Mouse (Mus musculus) CH12.LX (cell line): ENCODE results near the gene She.

ENCODE experiments used
- E2F4 ChIP-seq: IDR thresholded peaks from 2 replicates; pipeline ENCODE4 v1.6.1; 2011; ENCODE audit warnings: low read depth, low read length, improper control_type of control experiment; ENCODE audit not compliant: insufficient replicate concordance
- MAX ChIP-seq: IDR thresholded peaks from 2 replicates; pipeline ENCODE4 v1.6.1; 2011; ENCODE audit warnings: low read length, improper control_type of control experiment
- PAX5 ChIP-seq: IDR thresholded peaks from 2 replicates; pipeline ENCODE4 v1.6.1; 2012; ENCODE audit warnings: low read length, inconsistent platforms, mixed read lengths
- POLR2A ChIP-seq: IDR thresholded peaks from 2 replicates; pipeline ENCODE4 v1.6.1; 2011; ENCODE audit warnings: low read depth, mild to moderate bottlenecking, improper control_type of control experiment, low read length
- RCOR1 ChIP-seq: conservative IDR thresholded peaks from 2 replicates; pipeline ENCODE4 v1.6.1; 2012; ENCODE audit warnings: low read depth, mild to moderate bottlenecking, inconsistent platforms, low read length, improper control_type of control experiment
- SIN3A ChIP-seq: IDR thresholded peaks from 2 replicates; pipeline ENCODE4 v1.6.1; 2012; ENCODE audit warnings: low read length, improper control_type of control experiment, inconsistent platforms
- TBP ChIP-seq: conservative IDR thresholded peaks from 2 replicates; pipeline ENCODE4 v1.6.1; 2011; ENCODE audit warnings: low read depth, low read length, improper control_type of control experiment
- ZC3H11A ChIP-seq: IDR thresholded peaks from 2 replicates; pipeline ENCODE4 v1.6.1; 2012; ENCODE audit warnings: low read depth, mild to moderate bottlenecking, inconsistent platforms, low read length, improper control_type of control experiment
- ZMIZ1 ChIP-seq: IDR thresholded peaks from 2 replicates; pipeline ENCODE4 v1.6.1; 2012; ENCODE audit warnings: low read depth, mild to moderate bottlenecking, inconsistent platforms, low read length, improper control_type of control experiment

DNA sequence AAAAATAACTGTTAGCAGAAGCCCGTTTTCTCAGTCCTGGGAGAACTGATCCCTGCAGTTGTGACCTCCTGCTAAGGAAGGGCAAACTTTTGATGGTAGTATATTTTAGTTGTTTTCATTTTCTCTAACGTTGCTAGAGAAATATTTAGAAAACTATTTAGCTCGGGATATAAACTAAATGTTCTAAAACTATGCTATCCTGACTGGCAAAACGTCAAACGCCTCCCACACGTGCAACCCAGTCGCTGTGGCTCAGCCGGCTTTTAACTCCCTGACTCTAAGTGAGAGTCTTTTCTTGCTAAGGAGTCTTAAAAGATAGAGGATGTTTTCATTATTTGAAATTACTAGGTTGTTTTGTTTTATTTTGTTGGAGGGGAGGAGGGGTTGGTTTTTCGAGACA is 43.9 kb downstream of the She start:
- TF ChIP-seq POLR2A (no peak), MAX (no peak), TBP (no peak), RCOR1 (no peak), ZC3H11A (no peak), ZMIZ1 (no peak), E2F4 (no peak), SIN3A (no peak), PAX5 (no peak)
